Mouse (Mus musculus) olfactory bulb, adult 2 months (tissue): ENCODE results near the gene Lrrtm3. TPM values are rescaled to one million over a fixed set of nuclear protein-coding genes. Genes with fewer than 3 reads are reported as not detected.

Experiments
- H3K27ac ChIP-seq: fragments of 200-500 bp; 2 replicates; pipeline ENCODE4 v1.5.1; 2012; ENCODE audit warnings: low read depth, low read length; ENCODE audit not compliant: insufficient read depth
- H3K4me1 ChIP-seq: fragments of 200-500 bp; 2 replicates; pipeline ENCODE4 v1.6.1; 2012; ENCODE audit warnings: low read length; ENCODE audit not compliant: control insufficient read depth, insufficient read depth
- H3K4me3 ChIP-seq: fragments of 200-500 bp; 2 replicates; pipeline ENCODE4 v1.5.1; 2012; ENCODE audit warnings: mild to moderate bottlenecking, low read depth, low read length, moderate library complexity; ENCODE audit not compliant: insufficient read depth
- CTCF ChIP-seq: fragments of 200-500 bp; IDR thresholded peaks from 2 replicates; pipeline ENCODE4 v1.5.1; 2012; ENCODE audit warnings: low read depth, mild to moderate bottlenecking, low read length, moderate library complexity; ENCODE audit not compliant: insufficient read depth
- POLR2A ChIP-seq: fragments of 200-500 bp; IDR thresholded peaks from 2 replicates; pipeline ENCODE4 v1.6.1; 2012; ENCODE audit warnings: mild to moderate bottlenecking, low read depth, low read length, moderate library complexity; ENCODE audit not compliant: insufficient read depth
- WGBS: fragments of 180-500 bp; shearing (Covaris S2); methylation state at CpG from one replicate; pipeline ENCODE4 v1.1.7; 2018; 5-methylcytosine and 5-hydroxymethylcytosine counted together
- polyA plus RNA-seq: library from polyadenylated mRNA; stranded (reverse); fragments of >200 nt; gene quantifications from 2 replicates; pipeline ENCODE4 v1.2.4, GENCODE M21; 2012; ENCODE audit warnings: low replicate concordance; ENCODE audit not compliant: missing spikeins, insufficient read depth, insufficient read length

The Lrrtm3 gene
- polyA plus RNA-seq = not detected in 2 replicates

DNA sequence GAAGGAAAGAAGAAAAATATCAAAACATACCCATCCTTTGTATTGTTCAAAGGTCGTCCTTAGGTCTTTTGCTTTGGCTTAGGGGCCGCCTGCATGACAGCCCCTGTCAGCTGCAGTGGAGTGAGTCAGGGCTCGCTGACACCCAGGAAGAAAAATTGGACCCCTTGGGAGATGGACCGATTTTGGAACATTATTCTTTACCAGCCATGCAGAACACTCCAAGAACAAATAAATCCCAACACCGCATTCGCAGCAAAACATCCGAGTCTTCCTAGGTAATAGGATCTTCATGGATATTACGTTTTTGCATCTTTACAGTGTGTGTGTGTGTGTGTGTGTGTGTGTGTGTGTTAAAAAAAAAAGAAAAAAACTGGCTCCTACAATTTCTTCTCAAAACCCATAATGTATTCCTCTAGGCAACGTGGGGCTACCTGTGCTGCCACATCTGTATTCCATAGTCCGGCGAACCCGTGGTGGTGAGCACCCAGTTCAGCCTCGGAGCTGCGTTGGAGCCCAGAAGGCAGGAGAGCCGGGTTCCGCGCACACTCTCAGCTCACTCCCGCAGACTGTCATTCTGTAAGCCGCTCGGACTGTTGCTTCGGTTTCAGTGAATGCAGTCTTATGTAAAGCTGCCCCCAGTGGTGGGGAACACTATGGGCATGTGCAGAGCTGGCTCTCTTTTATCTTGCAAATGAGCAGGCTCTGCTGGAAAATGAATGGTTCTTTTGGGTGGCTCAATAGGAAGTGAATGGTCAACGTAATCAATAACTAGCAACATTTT lies at the start of gene Lrrtm3:
Lrrtm3 (minus strand) TSS at position 598 of the 781 bp plus-strand sequence.
- Histone ChIP-seq H3K27ac (peak within 1 kb of the TSS; percentile 77), H3K4me3 (peak within 1 kb of the TSS; percentile 70)
- 7% methylated on average over 22 of the region's 22 CpGs for WGBS

DNA sequence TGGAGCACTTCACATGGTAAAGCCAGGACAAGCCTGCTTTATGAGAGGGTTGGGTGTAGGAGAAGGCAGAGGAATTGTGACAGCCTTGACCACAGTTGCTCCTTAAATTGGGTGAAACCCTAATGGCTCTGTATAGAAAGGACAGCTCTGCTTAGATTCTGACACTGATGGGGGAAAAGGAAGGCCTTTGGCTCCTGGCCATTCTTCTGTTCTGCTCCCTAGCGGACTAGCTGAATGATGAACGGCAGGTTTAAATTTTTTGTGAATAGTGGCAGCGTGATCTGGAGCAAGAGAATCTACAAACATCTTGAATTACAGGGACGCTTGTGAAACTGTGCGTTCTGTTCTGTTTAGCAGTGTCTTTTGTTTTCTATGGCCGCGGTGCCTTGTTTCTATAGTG lies 45.4 kb upstream of the Lrrtm3 start:
- TF ChIP-seq CTCF (no peak), POLR2A (no peak)

More for the DNA sequence above, at the start of gene Lrrtm3:
- H3K4me1 ChIP-seq = no peaks in the 10 kb centered on the region
- TF ChIP-seq CTCF = no peak
- TF ChIP-seq POLR2A = no peak

DNA sequence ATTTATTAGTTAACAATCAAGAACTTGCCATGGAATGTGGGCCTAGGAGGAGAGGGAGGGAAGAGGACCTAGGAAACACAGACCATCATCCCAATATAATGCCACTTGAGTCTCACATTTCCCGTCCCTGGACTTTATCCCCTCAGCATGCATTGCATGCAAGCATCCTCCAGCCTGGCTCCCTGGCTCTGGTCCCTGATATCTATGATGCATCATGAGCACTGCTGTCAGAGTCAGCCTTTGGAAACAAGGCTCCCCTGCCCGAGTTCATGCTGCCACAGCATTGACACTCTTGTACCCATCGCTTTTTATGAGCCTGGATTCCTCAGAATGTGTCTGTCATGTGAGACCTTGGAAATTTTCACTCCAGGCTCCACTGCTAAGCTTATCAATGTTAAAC lies 43.4 kb upstream of the Lrrtm3 start:
- no peak overlapping the region for H3K27ac ChIP-seq
- no peaks in the 10 kb centered on the region for H3K4me1 ChIP-seq
- 89% methylated on average over 3 of the region's 3 CpGs for WGBS
- H3K4me3 ChIP-seq = no peak overlapping the region
- TF ChIP-seq CTCF = no peak
- TF ChIP-seq POLR2A = no peak

More for the DNA sequence above, 45.4 kb upstream of the Lrrtm3 start:
- 27% methylated on average over 7 of the region's 7 CpGs for WGBS
- no peaks in the 10 kb centered on the region for H3K4me1 ChIP-seq
- H3K27ac ChIP-seq = no peak overlapping the region
- no peak overlapping the region for H3K4me3 ChIP-seq

DNA sequence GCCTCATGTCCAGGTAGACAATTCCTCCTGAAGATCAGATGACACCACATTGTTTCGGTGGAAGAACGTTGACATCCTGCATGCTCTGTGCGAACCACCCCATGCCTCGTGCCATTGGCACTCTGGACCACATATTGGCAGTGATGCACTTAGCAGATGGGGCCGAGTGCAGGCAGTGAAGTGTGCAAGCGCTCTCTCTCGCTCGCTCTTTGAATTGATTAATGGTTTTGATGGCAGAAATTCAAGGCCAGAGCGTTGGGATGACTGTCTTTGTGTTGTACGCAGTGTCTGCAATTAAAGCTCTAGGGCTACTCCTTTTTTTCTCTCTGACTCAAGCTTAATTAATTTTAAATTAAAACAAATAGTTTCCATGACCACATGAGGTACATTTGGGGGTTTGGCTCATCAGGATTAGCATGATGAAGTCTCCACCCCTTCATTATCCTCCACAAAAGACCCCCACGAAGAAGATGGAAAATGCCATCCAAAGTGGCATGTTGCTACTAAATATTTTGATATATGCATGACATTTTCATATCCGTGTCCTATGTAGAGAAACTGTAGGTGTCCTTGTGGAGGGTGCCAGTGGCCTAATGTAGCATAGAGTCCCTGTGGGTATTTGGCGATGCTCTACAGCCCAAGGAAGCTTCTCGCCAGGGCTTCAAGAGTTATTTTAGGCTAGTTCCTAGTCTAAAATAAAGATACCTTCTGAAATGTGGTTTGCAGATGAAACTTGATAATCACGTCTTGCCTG lies 40.5 kb upstream of the Lrrtm3 start:
- TF ChIP-seq CTCF (no peak), POLR2A (no peak)
- WGBS = 59% methylated on average over 15 of the region's 15 CpGs
- Histone ChIP-seq H3K4me3 (no peak overlapping the region), H3K4me1 (no peaks in the 10 kb centered on the region), H3K27ac (no peak overlapping the region)

DNA sequence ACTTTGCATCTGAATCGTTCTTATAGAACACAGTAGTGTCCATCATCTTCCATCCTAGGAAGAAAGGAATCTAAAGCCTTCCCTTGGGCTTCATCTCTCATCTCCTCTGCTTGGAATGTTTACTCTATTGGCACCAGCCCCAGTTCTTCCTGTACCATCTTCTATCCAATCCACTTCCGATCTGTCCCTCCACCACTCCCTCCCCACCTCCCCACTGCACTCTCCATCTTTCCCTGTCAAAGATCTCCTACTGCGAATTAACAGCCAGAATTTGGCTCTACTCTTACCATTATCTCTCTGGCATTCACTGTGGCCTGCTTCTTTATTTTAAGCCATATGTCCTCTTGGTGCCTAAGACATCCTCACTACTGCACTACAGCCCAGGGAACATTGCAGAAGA lies 28.8 kb upstream of the Lrrtm3 start:
- H3K4me3 ChIP-seq = no peak overlapping the region
- no peak overlapping the region for H3K27ac ChIP-seq
- TF ChIP-seq POLR2A (no peak), CTCF (no peak)
- H3K4me1 ChIP-seq = no peaks in the 10 kb centered on the region
- WGBS = 91% methylated on average over 3 of the region's 3 CpGs

DNA sequence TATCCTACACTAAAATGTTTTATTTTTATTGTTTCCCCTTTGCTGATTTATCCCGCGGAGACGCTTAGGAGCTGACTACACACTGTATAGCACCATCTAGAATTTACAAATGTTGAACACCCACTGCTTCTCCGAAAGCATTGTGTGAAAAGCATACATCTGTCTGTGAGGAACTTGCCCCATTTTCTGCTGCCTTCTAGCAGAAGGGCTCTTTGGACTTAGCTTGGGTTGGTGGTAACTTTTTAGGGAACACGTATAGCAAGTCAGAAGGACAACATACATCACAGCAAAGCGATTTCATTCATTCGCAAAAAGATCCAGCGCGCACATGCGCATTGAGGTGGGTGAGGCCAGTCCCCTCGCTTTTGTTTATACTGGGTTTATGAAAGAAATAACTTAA lies 25.2 kb upstream of the Lrrtm3 start:
- 96% methylated on average over 11 of the region's 11 CpGs for WGBS

DNA sequence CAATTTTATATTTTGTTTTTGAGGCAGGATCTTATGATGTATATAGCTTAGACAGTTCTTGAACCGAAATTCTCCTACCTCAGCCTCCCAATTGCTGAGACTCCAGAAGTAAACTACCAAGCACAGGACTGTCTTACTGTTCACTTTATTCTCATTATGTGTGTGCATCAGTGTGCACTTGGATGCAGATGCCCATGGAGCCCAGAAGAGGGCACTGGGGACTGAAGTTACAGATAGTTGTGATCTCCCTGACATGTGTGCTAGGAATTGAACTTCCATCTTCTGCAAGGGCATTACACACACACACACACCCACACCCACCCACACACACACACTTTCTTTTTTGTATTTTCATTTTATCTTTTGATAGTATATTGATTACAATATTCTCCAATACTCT lies 6.5 kb upstream of the Lrrtm3 start:
- no peak overlapping the region for H3K4me3 ChIP-seq
- TF ChIP-seq POLR2A (no peak), CTCF (no peak)
- H3K27ac ChIP-seq = no peak overlapping the region
- H3K4me1 ChIP-seq = no peaks in the 10 kb centered on the region
- 100% methylated on average over 1 of the region's 1 CpGs for WGBS

More for the DNA sequence above, 25.2 kb upstream of the Lrrtm3 start:
- Histone ChIP-seq H3K4me1 (no peaks in the 10 kb centered on the region), H3K27ac (no peak overlapping the region), H3K4me3 (no peak overlapping the region)
- TF ChIP-seq POLR2A = no peak
- no peak for TF ChIP-seq CTCF

DNA sequence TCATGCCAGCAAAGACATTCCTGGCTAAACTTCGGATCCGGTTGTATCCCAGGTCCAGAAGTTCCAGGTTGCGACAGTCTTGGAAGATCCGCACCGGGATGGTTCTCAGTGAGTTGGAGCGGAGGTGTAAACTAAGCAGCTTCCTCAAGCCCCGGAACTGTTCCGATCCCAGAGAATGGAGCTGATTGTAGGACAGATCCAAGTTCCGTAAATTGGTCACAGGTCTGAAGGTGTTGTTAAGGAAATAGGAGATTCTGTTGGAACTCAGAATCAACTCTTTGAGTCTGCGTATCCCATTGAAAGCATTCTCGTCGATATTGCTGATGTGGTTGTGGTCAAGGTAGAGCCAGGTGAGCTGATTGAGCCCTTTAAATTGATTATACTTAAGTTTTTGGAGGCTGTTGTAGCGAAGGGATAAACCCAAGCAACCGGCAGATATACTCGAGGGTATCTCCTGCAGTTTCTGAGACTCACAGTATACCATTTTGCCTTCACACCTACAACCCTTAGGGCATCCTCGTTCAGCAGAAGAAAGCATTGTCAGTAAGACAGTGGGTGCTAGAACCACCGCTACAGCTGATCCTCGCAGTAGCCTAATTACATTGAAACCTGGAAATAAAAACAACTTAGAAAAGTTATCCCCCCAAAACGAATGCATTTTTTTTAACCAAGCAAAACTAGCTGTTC lies 1.2 kb downstream of the Lrrtm3 start:
- WGBS = 36% methylated on average over 19 of the region's 19 CpGs
- Histone ChIP-seq H3K4me1 (no peaks in the 10 kb centered on the region), H3K4me3 (peak overlapping the region; percentile 65), H3K27ac (peak overlapping the region; percentile 93)
- TF ChIP-seq CTCF (no peak), POLR2A (no peak)
